Mouse (Mus musculus) lung, adult 2 months (tissue): ENCODE results near the gene Crybg3.

Experiments
- CTCF ChIP-seq: fragments of 200-500 bp; IDR thresholded peaks from 2 replicates; pipeline ENCODE4 v1.5.1; 2011; ENCODE audit warnings: mild to moderate bottlenecking, low read length, control low read depth; ENCODE audit not compliant: insufficient read depth
- POLR2A ChIP-seq: fragments of 200-500 bp; IDR thresholded peaks from 2 replicates; pipeline ENCODE4 v1.6.1; 2011; ENCODE audit warnings: low read depth, mild to moderate bottlenecking, control low read depth, low read length, borderline replicate concordance; ENCODE audit errors: extremely low read depth

DNA sequence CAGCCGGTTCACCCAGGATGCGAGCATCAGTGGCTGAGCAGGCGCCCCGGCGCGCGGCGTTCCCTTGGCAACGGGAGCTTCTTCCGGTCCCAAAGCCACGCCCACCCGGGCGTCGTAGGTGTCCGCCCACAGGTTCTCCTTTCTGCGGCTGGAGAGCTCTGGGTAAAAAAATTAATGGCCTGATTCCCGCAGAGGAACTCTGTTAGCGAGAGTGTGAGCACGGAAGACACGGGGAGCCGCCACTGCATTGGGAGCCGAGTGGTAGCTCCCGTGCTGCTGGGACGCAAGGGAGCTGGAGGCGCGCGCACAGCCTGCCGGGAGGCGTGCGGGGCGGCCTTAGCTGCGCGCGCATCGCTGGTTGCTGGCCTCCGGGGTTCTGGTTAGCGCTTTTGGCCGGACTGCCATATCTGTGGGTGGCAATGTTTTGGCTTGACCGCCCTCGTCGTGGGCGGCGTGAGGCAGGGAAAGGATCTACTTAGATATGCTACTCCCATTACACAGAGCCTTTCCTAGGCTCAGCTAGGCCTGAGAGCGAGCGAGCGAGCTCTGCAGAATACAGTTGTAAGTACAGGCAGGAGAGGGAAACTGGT is 38.4 kb upstream of the Crybg3 start, which contains the start of gene Arl6:
- no peak for TF ChIP-seq CTCF
- TF ChIP-seq POLR2A, result peak; percentile 76; the same call in 1 of the 2 replicates
